In the genomic region with DNA sequence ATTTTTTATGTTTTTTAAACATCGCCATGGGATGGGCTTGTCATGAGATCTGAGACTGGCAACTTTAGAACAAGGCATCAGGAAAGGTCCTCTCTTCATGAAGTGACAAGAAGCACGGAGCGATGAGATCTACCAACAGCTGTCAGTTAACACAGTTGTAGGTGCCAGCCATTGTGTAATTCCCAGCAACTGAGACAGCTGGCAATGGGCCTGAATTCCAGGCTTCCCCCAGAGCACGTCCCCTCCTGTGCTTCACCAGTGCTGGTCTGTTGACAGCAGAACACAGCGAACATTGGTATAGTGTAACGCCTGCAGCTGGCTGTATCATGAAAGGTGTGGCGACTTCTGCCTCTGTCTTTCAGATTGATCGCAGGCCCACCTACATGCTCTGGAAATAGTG, we compare ENCODE assay signal across 10 mouse cellular contexts. TPM values are rescaled to one million over a fixed set of nuclear protein-coding genes. Genes with fewer than 3 reads are reported as not detected.
DNase-seq lines count a peak whose midpoint lies in the region; ATAC-seq and TF ChIP-seq lines count a peak whose summit lies in the region.
"Had no signal": no experiment of that assay in that cellular context is flagged by ENCODE, and none has a peak within 500 bp of the region (broad histone marks: within the 10 kb centered on the region; RNA-seq: fewer than 3 reads in every experiment).

No protein-coding gene starts in this region.

- H3K79me3 ChIP-seq in C2C12 (ENCODE audit: low read depth) = no peaks in the 10 kb centered on the region

- no peaks in the 10 kb centered on the region for H3K79me2 ChIP-seq in C2C12 (ENCODE audit: control insufficient read depth, insufficient read depth)

- no peaks in the 10 kb centered on the region for H3K9me3 ChIP-seq in heart, embryonic 11.5 days (replicated peaks; ENCODE audit: control insufficient read depth, low read length)
- no peaks in the 10 kb centered on the region for H3K9me3 ChIP-seq in midbrain, embryonic 11.5 days (ENCODE audit: control insufficient read depth, low read length)
- H3K9me3 ChIP-seq: hindbrain, embryonic 10.5 days had no signal

- no peaks in the 10 kb centered on the region for H3K36me3 ChIP-seq in heart, embryonic 11.5 days (ENCODE audit: control insufficient read depth, insufficient read depth, low read length)
- H3K36me3 ChIP-seq in C2C12 (ENCODE audit: control insufficient read depth, insufficient read depth) = no peaks in the 10 kb centered on the region
- H3K36me3 ChIP-seq in midbrain, embryonic 11.5 days (ENCODE audit: control insufficient read depth, insufficient read depth, low read length) = no peaks in the 10 kb centered on the region
- H3K36me3 ChIP-seq: hindbrain, embryonic 10.5 days had no signal

- no peak overlapping the region for H3K9ac ChIP-seq in heart, embryonic 11.5 days (ENCODE audit: low read depth, low read length)
- no peak overlapping the region for H3K9ac ChIP-seq in midbrain, embryonic 11.5 days (ENCODE audit: low read length)

- H3K27ac ChIP-seq in heart, embryonic 11.5 days (ENCODE audit: low read depth, low read length) = no peak overlapping the region
- H3K27ac ChIP-seq in midbrain, embryonic 11.5 days (ENCODE audit: low read depth, low read length) = no peak overlapping the region
- H3K27ac ChIP-seq: hindbrain, embryonic 10.5 days had no signal

- H3ac ChIP-seq in C2C12 (ENCODE audit: control insufficient read depth, insufficient read length, low read depth) = no peak overlapping the region

- DNase-seq in heart, adult 11 months = peak; percentile 96
- DNase-seq in gastrocnemius, postnatal 25 days = peak; percentile 48
- DNase-seq in layer of hippocampus, postnatal 10 days (ENCODE audit: low spot score in 2 of 2) = peak; percentile 58 to 66
- no peak for DNase-seq in c-Kit-positive CD71-positive TER-119-positive erythroid progenitor cells, embryonic 14.5 days (ENCODE audit: low spot score)
- no peak for DNase-seq in cerebellum, adult 9-10 months
- no peak for DNase-seq in midbrain, embryonic 11.5 days (ENCODE audit: low spot score, missing footprints)
- DNase-seq: cerebellum, adult 11 months had no signal

- H3K4me1 ChIP-seq in heart, embryonic 11.5 days (ENCODE audit: control insufficient read depth, insufficient read depth, low read length) = peaks cover 6% of the 10 kb centered on the region; the same call in 1 of the 2 replicates
- H3K4me1 ChIP-seq in midbrain, embryonic 11.5 days (ENCODE audit: control insufficient read depth, insufficient read depth, low read length) = no peaks in the 10 kb centered on the region

- H3K4me3 ChIP-seq in heart, embryonic 11.5 days (ENCODE audit: low read depth, low read length) = no peak overlapping the region
- H3K4me3 ChIP-seq in C2C12 (ENCODE audit: insufficient read depth, poor library complexity, severe bottlenecking) = no peak overlapping the region
- H3K4me3 ChIP-seq in midbrain, embryonic 11.5 days (ENCODE audit: low read depth, low read length) = no peak overlapping the region
- H3K4me3 ChIP-seq: hindbrain, embryonic 10.5 days had no signal

- 61% methylated on average over 8 of the region's 8 CpGs for WGBS in heart, embryonic 11.5 days (ENCODE audit: insufficient replicate concordance)
- 88% methylated on average over 8 of the region's 8 CpGs for WGBS in midbrain, embryonic 11.5 days

- H3K27me3 ChIP-seq in heart, embryonic 11.5 days (ENCODE audit: control insufficient read depth, insufficient read depth, low read length) = no peaks in the 10 kb centered on the region
- H3K27me3 ChIP-seq in C2C12 (ENCODE audit: control insufficient read depth, insufficient read depth, insufficient read length) = no peaks in the 10 kb centered on the region
- no peaks in the 10 kb centered on the region for H3K27me3 ChIP-seq in midbrain, embryonic 11.5 days (ENCODE audit: control insufficient read depth, insufficient read depth, low read length)

- TF ChIP-seq CTCF in C2C12 (IDR thresholded peaks at IDR 0.05; ENCODE audit: control insufficient read depth, insufficient read depth, insufficient read length) = no peak

- no peak for ATAC-seq in heart, embryonic 11.5 days (replicated peaks; ENCODE audit: insufficient number of reproducible peaks, low FRiP score, low TSS enrichment)
- no peak for ATAC-seq in midbrain, embryonic 11.5 days (ENCODE audit: low FRiP score)

- H3K4me2 ChIP-seq in heart, embryonic 11.5 days = no peak overlapping the region
- no peak overlapping the region for H3K4me2 ChIP-seq in midbrain, embryonic 11.5 days

TF ChIP-seq in C2C12, 6 proteins besides CTCF, POLR2A, EP300 and RAD21:
- TF ChIP-seq MYOD1 (IDR thresholded peaks at IDR 0.05; ENCODE audit: control insufficient read depth, insufficient read length, low read depth) = peak; percentile 94
- no peak for TF ChIP-seq MAX (IDR thresholded peaks at IDR 0.05)
- TF ChIP-seq CEBPB (IDR thresholded peaks at IDR 0.05; ENCODE audit: low read depth) = peak; percentile 84

RNA-seq across cellular contexts. Expression of gene Znrf2, which starts 45.5 kb away (rescaled TPM):
- polyA plus RNA-seq in heart, embryonic 11.5 days (2014; fragmentation: Nextera tagmentation; extraction: Ambion mirVana) = 3.1 and 3.2 TPM in 2 replicates
- 3.1 TPM for polyA plus RNA-seq in C2C12 (2012; fragmentation: generic; extraction: Trizol)
- 10 to 100 TPM; 11.5 to 13.1 TPM for total RNA-seq in gastrocnemius, postnatal 25 days (2021)
- total RNA-seq in layer of hippocampus, postnatal 10 days (2021) = 10 to 100 TPM; 44.1 to 50.0 TPM
- polyA plus RNA-seq in midbrain, embryonic 11.5 days (2014; fragmentation: Nextera tagmentation; extraction: Ambion mirVana) = 2.9 and 3.5 TPM in 2 replicates

Comparison
In these comparisons a context has a peak if more than half of its experiments do, and no peak if none do; other contexts are left out.
1. DNase-seq: peak in heart, adult 11 months (single experiment), gastrocnemius, postnatal 25 days (single experiment) and layer of hippocampus, postnatal 10 days (2 of 2); none in c-Kit-positive CD71-positive TER-119-positive erythroid progenitor cells, embryonic 14.5 days (single experiment), cerebellum, adult 9-10 months (single experiment) and midbrain, embryonic 11.5 days (single experiment).